Mouse (Mus musculus): ENCODE measurements around the gene Mylk2.

The Mylk2 gene

DNA sequence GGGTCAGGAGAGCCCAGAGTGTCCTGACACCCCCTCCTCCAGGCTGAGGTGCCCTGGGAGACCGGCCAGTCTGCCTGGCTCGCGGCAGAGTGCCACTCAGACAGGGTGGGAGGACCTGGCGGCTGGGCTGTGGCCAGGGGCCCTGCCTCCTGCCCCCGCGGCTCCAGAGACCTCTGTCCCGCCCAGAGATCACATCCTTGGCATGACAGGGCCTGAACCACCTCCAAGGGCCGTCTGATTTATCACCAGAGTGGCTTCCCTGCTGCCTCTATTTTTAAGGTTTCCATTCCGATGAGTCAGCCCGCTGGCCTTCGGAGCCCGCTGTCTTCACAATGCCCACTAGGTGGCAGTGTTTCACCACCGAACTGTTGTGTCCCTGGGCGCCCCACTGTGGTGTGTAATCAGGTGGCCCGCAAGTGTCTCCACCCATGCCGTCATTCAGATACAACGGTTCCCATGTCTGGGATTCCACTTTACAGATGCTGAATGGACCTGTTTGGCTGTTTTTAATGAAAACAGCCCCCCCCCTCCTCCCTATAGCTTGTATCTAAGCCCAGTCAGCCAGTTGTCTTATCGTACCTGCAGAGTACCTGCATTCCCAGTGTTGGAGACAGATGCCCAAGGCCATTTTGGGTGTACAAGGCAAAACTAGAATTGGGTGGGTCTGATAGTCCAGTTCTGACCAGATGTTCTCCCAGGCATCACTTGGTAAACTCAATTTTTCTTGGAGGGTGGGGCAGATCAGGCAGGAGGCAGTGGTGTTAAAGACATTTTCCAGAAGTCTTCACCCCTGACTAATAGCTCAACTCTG, 3.4 kb downstream of the Mylk2 start:
- peak; percentile 77 for DNase-seq (ENCODE audit: low read depth, low spot score)

- DNase-seq (ENCODE audit: low read depth, low spot score) = no peak
Measured at GRCm38 (mm10) chr2:152915453-152915852, 4.3 kb downstream of the Mylk2 start.

- no peak for DNase-seq (ENCODE audit: low read depth, low spot score)
Measured at GRCm38 (mm10) chr2:152916111-152916510, 5.0 kb downstream of the Mylk2 start.

GRCm38 (mm10) chr2:152917671-152918070, 6.5 kb downstream of the Mylk2 start:
- no peak for DNase-seq (ENCODE audit: low read depth, low spot score)

- no peak for DNase-seq (ENCODE audit: low read depth, low spot score)
Measured at GRCm38 (mm10) chr2:152922376-152922775, 11.2 kb downstream of the Mylk2 start.

DNA sequence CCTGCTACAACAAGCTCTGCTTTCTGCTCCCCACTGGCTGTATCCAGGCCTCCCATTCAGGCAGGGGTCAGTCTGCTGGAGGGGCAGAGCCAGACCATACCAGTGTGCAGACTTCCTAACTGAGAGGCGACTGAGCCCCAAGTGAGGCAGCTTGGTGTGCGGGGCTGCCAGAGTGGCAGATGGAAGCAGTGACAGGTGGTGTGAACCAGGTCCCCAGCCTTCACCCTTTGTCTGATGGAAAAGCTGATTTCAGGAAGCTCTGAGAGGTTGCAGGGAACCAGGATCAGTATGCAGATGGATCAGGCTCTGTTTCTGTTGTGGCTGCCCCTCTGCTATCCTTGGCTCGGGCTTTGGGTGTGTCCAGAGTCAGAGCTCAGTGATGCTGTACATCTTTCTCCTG, 12.5 kb downstream of the Mylk2 start:
- no peak for DNase-seq (ENCODE audit: low read depth, low spot score)

- no peak for DNase-seq (ENCODE audit: low read depth, low spot score)
Measured at GRCm38 (mm10) chr2:152924128-152924527, 13.0 kb downstream of the Mylk2 start.

- no peak for DNase-seq (ENCODE audit: low read depth, low spot score)
Measured at GRCm38 (mm10) chr2:152924543-152924942, 13.4 kb downstream of the Mylk2 start.

- peak; percentile 47 for DNase-seq (ENCODE audit: low read depth, low spot score)
Measured at GRCm38 (mm10) chr2:152925189-152925872, 14.2 kb downstream of the Mylk2 start.

GRCm38 (mm10) chr2:152926896-152927295, 15.7 kb downstream of the Mylk2 start:
- DNase-seq (ENCODE audit: low read depth, low spot score) = no peak

- DNase-seq (ENCODE audit: low read depth, low spot score) = no peak
Measured at GRCm38 (mm10) chr2:152927371-152927770, 16.2 kb downstream of the Mylk2 start.

DNA sequence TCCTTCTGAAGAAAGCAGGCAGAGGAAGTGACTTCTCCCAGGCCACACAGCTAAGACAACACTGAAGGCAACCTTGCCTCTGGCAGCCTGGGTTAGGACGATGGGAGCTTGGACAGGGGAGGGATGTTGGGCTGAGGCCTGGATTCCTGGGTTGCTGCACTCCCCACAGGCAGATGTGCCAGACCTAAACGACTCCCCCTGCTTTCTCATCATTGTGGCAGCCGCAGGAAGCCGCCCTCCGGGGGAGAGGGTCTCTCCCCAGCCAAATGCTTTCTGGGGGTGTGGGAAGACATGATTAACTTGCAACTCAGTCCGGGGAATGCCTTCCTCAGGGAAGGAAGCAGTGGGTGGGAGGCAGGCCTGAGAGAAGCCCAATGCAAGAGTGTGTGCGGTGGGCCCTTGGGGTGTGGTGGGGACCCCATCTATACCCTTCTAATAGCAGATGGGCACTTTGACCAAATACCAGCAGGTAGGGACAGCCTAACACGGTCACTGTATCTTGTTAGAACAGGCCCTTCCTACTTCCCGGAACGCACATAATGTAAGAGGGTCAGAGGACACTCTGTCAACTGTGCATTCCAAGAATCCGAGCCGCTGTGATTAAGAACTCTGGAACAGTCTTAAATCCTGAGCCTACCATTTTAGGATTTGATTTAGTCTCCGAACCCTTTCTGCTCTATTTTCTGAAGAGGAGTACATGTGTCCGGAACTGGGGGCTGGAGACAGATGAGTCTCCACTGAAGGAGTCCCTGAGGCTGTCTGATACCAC, 17.3 kb downstream of the Mylk2 start:
- DNase-seq (ENCODE audit: low read depth, low spot score) = no peak

DNA sequence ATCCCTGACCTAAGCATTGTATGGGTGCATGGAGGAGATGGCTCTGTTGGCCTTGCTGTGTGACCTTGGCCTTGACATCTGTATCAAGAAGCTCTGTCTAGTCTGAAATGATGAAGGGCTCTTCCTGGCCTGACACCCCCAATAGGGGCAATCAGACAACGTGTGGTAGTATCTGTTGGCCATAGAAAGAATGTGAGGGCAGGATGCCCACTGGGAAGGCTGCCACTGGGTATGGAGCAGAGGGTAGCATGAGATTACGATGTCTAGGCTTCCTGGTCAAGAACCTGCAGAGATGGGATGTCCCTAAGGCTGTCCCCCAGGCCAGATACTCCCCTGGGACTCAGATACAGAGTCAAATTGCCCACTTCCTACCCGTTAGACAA, 17.8 kb downstream of the Mylk2 start:
- DNase-seq (ENCODE audit: low read depth, low spot score) = no peak

- no peak for DNase-seq (ENCODE audit: low read depth, low spot score)
Measured at GRCm38 (mm10) chr2:152930276-152930675, 19.1 kb downstream of the Mylk2 start.

DNA sequence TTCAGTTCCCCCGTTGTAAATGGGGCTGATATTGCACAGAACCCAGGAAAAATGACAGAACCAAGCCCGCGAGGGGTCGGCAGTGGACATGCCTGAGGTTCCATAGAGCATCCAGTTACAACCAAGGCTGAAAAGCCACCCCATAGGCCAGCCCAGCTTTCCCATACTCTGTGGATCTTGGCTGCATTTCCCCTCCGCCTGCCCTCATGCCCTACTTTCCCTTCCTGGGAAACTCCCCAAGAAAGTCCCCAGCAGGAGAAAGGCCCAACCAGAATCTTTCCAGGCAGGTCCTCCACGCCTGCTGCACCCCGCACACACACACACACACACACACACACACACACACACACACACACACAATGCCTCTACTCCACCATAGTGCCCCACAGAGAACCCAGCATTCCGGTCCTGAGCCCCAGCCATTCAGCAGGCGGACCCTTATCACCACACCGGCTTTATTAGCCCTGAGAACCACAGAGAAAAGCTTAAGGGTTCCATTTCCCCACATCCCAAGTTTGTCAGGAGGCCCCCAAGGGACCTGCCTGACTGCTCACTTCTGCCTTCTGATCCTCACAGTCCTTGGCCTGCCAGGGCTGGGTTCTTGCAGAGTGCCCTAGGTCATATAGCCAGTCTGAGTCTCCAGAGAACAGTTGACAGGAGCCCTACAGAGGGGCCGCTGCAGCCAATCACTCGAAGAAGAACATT, 20.5 kb downstream of the Mylk2 start:
- no peak for DNase-seq (ENCODE audit: low read depth, low spot score)

DNA sequence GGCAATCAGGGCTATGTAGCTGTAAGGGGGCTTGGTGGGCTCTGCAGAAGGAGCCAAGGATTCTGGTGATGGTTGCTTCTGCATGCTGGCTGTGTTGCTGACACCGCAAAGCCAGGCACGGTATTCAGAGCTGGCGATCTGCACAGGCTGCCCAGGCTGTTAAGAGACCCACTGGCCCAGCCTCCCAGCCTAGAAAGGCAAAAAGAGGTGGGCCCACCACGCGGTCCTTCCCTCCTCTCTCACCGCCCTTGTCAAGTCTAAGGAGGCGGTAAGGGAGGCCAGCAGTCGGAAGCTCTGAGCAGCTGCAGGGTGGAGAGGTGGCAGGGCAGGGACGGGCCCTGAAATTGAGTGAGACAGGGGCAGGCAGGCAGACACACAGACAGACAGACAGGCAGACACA, 21.9 kb downstream of the Mylk2 start, which contains the start of gene Foxs1:
TSS of gene Foxs1 (minus strand) at position 161 of the 400 bp plus-strand sequence.
- no peak for DNase-seq (ENCODE audit: low read depth, low spot score)

DNA sequence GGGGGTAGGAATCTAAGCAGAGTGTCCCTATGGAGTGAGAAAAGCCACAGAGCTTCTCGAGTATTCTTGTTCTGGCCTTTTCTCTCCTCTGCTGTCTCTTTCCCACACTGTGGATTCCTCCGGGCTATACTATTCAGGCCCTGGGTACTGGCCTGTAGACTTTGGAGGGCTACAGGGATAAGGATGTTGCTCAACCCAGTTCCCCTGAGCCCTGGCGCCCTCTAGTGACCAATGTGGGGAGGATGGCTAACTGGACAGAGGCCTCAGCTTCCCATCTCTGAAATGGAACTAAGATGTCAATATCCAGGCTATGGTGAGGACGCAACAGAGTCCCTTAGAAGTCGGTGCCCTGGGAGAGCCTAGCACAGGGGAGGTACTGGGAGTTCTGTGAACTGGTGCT, 22.5 kb downstream of the Mylk2 start:
- peak; percentile 54 for DNase-seq (ENCODE audit: low read depth, low spot score)

DNA sequence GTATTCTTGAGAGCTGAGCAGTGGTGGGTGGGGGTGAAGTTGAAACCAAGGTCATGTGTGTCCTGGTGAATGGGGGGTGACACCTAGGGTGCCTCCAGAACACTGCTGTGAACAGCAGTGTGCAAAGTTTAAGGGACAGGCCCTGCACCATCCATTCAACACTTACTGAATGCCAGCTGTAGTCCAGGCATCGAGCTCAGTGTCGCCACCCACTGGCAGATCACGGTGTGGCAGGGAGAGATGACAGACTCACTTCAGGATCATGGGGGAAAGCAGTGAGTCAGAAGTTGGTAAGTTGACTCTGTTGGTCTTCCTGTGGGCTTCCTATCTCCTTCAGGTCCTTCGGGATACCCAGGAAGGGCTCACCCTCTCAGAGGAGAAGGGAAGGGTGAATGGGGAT, 28.7 kb downstream of the Mylk2 start:
- no peak for DNase-seq (ENCODE audit: low read depth, low spot score)

DNA sequence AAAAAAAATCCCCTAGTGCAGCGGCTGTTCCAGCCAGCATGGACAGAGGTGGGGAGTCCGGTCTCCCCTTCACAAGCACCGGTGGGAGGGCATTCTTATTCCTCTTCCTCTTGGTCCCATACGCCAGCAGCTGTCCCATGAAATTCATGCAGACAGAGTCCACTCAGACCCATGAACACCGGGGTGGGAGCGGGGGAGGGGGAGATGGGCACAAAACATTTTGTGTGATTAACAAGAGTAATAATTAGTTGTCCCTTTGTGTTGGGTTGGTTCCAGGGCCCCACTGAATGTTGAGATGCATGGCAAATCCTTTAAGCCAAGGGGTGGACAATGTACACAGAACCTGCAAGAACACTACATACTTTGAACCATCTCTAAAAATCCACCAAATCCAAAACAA, 30.0 kb downstream of the Mylk2 start:
- no peak for DNase-seq (ENCODE audit: low read depth, low spot score)

DNA sequence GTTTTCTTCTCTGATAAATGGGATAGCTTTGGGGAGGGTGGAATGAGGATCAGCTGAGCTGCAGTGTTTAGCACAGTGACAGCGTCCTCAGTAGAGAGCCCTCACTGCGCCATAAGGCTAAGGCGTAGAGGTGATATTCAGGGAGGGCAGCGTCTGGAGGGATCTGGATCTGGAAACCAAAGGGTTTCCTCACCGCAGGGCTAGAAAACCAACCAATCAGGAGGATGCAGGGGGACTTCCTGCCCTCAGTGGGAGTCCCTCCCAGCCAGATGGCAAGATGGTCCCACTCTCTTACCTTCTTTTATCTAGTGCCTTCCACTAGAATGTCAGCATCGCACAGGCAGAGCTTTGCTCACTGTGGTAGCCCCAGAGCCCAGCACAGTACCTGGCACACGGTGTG, 30.6 kb downstream of the Mylk2 start:
- no peak for DNase-seq (ENCODE audit: low read depth, low spot score)

- no peak for DNase-seq (ENCODE audit: low read depth, low spot score)
Measured at GRCm38 (mm10) chr2:152942898-152943515, 31.9 kb downstream of the Mylk2 start.
